Mouse (Mus musculus): ENCODE measurements around the gene Thap8. TPM values are rescaled to one million over a fixed set of nuclear protein-coding genes. Genes with fewer than 3 reads are reported as not detected.
A peak's percentile ranks its signal among the peaks of the same experiment; 100 is the strongest.

Thap8 gene
- polyA plus RNA-seq, 1 experiment from 2014 or later: 0.53 TPM

DNA sequence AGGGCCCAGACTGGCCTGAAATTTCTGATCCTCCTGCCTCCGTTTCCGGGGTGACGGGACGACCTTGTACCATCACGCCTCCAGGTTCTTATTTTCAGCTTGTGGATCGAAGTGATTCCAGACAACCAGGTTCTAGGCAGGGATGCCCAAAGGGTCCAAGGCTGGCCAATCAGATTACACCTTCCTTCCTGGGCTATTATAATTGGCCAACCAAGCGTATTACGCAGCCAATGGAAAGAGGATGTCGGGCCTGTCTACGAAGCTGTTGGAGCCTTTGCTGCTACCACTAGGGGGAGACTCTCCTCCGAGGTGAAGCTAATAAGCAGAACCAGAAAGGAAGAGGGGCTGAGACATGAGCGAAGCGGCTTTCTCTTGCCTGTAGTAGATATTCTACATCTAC is 52.0 kb downstream of the Thap8 start:
- Histone ChIP-seq H3K27ac (ENCODE audit: low read length) (no peak overlapping the region), H3K27me3 (ENCODE audit: control insufficient read depth, insufficient read depth, low read length) (peaks cover 8% of the 10 kb centered on the region), H3K9me3 (replicated peaks; ENCODE audit: control insufficient read depth, low read length) (no peaks in the 10 kb centered on the region), H3K4me1 (ENCODE audit: control insufficient read depth, insufficient read depth, low read length) (peaks cover 10% of the 10 kb centered on the region), H3K4me2 (ENCODE audit: low read depth, low read length) (peak overlapping the region; percentile 27; the same call in 1 of the 2 replicates), H3K9ac (ENCODE audit: low read length) (no peak overlapping the region), H3K4me3 (replicated peaks; ENCODE audit: low read length) (no peak overlapping the region), H3K36me3 (ENCODE audit: control insufficient read depth, insufficient read depth, low read length) (no peaks in the 10 kb centered on the region)
- 7% methylated on average over 13 of the region's 13 CpGs for WGBS
- peak; percentile 65 for ATAC-seq (ENCODE audit: insufficient read depth, low FRiP score)

DNA sequence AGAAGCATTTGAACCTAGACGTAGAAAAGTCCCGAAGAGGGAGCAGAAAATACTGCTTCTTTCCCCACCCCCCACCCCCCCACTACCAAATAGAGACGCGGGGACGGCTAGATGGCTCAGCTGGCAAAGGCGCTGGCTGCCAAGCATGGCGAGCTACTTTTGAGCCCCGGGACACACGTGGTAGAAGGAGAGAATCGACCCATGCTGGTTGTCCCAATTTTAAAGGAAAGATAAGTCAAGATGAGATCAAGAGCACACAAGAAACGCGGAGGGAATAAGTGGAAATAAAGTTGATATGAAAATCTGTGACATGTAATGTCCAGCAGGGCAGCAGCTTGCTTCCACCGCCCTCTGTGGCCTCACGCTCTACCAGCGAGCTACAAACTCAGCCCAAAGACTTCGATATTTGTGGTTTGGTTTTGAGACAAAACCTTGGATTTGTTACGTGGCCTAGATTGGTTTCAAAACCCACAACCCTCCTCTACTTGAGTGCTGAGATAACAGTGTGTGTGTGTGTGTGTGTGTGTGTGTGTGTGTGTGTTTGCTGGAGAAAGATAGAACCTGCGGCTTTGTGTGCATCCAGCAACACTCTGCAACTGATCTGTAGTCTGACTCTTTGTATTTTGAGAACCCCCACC is 52.8 kb downstream of the Thap8 start:
- Histone ChIP-seq H3K4me2 (ENCODE audit: low read depth, low read length) (no peak overlapping the region), H3K4me3 (replicated peaks; ENCODE audit: low read length) (no peak overlapping the region), H3K4me1 (ENCODE audit: control insufficient read depth, insufficient read depth, low read length) (peaks cover 10% of the 10 kb centered on the region), H3K27ac (ENCODE audit: low read length) (no peak overlapping the region), H3K27me3 (ENCODE audit: control insufficient read depth, insufficient read depth, low read length) (peaks cover 8% of the 10 kb centered on the region), H3K36me3 (ENCODE audit: control insufficient read depth, insufficient read depth, low read length) (no peaks in the 10 kb centered on the region), H3K9ac (ENCODE audit: low read length) (no peak overlapping the region), H3K9me3 (replicated peaks; ENCODE audit: control insufficient read depth, low read length) (no peaks in the 10 kb centered on the region)
- no peak for ATAC-seq (ENCODE audit: insufficient read depth, low FRiP score)
- WGBS: 62% methylated on average over 18 of the region's 18 CpGs

DNA sequence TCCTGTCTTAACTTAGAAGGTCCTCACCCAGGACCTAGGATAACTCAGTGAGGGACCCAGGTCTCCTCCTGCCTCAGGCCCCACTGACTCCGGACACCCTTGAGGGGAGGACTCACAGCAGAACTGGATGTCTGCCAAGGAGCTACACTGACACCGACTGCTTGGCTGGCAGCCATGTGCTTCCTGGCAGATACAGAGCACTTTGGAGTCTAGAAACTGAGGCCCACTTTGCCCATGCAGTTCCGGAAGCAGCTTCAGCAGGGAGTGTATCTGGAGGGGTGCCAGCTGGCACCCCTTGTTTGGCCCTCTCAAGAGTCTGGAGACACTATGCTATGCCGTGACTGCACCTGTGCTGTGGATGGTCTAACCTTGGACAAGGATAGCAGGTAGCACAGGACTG is 53.5 kb downstream of the Thap8 start:
- no peak overlapping the region for H3K4me3 ChIP-seq (replicated peaks; ENCODE audit: low read length)
- WGBS: 17% methylated on average over 4 of the region's 4 CpGs
- peaks cover 8% of the 10 kb centered on the region for H3K27me3 ChIP-seq (ENCODE audit: control insufficient read depth, insufficient read depth, low read length)
- peaks cover 10% of the 10 kb centered on the region for H3K4me1 ChIP-seq (ENCODE audit: control insufficient read depth, insufficient read depth, low read length)
- no peaks in the 10 kb centered on the region for H3K36me3 ChIP-seq (ENCODE audit: control insufficient read depth, insufficient read depth, low read length)
- no peak overlapping the region for H3K27ac ChIP-seq (ENCODE audit: low read length)
- ATAC-seq (ENCODE audit: insufficient read depth, low FRiP score): peak; percentile 55
- no peak overlapping the region for H3K9ac ChIP-seq (ENCODE audit: low read length)
- no peaks in the 10 kb centered on the region for H3K9me3 ChIP-seq (replicated peaks; ENCODE audit: control insufficient read depth, low read length)
- no peak overlapping the region for H3K4me2 ChIP-seq (ENCODE audit: low read depth, low read length)

DNA sequence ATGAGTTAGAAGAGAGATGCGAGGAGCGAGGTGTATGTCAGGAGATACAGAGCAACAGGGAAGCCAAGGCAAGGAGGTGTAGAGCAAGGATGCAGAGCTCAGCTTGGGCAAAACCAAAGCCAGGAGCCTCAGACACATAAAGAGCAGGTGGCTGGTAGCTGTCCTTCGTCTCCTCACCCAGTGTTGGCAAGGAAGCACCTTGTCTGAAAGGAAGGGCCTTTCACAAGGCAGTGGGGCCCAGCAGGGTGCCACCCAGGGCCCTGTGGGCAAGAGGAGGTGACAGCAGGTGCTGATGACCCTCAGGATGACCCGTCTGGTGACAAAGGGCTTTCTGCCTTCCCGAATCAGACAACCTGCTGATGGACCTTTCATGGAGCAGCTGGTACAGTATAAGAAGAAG is 54.7 kb downstream of the Thap8 start:
- Histone ChIP-seq H3K27ac (ENCODE audit: low read length) (no peak overlapping the region), H3K9ac (ENCODE audit: low read length) (no peak overlapping the region), H3K36me3 (ENCODE audit: control insufficient read depth, insufficient read depth, low read length) (no peaks in the 10 kb centered on the region), H3K27me3 (ENCODE audit: control insufficient read depth, insufficient read depth, low read length) (peaks cover 8% of the 10 kb centered on the region), H3K4me1 (ENCODE audit: control insufficient read depth, insufficient read depth, low read length) (peaks cover 10% of the 10 kb centered on the region), H3K4me3 (replicated peaks; ENCODE audit: low read length) (no peak overlapping the region), H3K4me2 (ENCODE audit: low read depth, low read length) (no peak overlapping the region), H3K9me3 (replicated peaks; ENCODE audit: control insufficient read depth, low read length) (no peaks in the 10 kb centered on the region)
- 65% methylated on average over 5 of the region's 5 CpGs for WGBS
- ATAC-seq (ENCODE audit: insufficient read depth, low FRiP score): no peak

DNA sequence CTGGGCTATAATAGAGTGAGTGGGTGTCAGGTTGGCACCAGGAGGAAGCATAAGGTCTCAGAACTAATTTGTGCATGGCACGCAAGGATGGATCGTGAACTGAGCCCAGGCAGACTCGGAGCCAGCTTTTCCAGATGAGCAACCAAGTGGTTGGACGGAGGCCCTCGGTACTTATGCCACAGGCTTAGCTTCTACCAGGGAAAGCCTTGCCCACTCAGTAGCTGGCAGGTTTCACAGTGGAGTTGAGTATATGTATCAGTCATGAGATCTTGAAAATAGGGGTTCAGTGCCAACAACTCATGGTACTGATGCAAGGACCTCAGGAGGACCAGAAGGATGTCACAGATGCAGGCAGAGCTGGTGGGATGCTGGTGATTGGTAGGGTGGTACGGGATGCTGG is 55.8 kb downstream of the Thap8 start:
- WGBS: 81% methylated on average over 6 of the region's 6 CpGs
- no peak for ATAC-seq (ENCODE audit: insufficient read depth, low FRiP score)
- no peak overlapping the region for H3K4me2 ChIP-seq (ENCODE audit: low read depth, low read length)
- H3K4me3 ChIP-seq (replicated peaks; ENCODE audit: low read length): no peak overlapping the region
- no peaks in the 10 kb centered on the region for H3K36me3 ChIP-seq (ENCODE audit: control insufficient read depth, insufficient read depth, low read length)
- no peak overlapping the region for H3K27ac ChIP-seq (ENCODE audit: low read length)
- H3K9me3 ChIP-seq (replicated peaks; ENCODE audit: control insufficient read depth, low read length): no peaks in the 10 kb centered on the region
- peaks cover 10% of the 10 kb centered on the region for H3K4me1 ChIP-seq (ENCODE audit: control insufficient read depth, insufficient read depth, low read length)
- peaks cover 8% of the 10 kb centered on the region for H3K27me3 ChIP-seq (ENCODE audit: control insufficient read depth, insufficient read depth, low read length)
- no peak overlapping the region for H3K9ac ChIP-seq (ENCODE audit: low read length)

DNA sequence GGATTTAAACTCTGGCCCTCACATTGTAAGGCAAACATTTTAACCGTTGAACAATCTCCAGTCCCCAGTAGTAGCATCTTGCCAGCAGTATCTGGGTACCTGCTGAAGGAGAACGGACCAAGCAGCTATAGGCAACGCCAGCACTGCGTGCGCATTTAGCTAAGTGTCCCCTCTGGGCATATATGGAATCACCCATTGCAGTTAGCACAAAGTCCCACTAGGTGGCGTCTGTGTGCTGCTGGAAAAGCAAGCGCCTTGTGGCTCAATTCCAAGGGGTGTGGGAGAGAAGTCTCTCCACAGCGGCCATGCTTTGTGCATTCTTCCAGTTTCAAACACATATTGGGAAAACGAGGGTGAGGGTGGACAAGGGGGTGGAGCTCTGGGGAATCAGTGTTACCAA is 56.5 kb downstream of the Thap8 start:
- 2% methylated on average over 9 of the region's 9 CpGs for WGBS
- 0 out of 2 replicates have a peak overlapping the region, but pooled peaks have one; percentile 12 for H3K4me2 ChIP-seq (ENCODE audit: low read depth, low read length)

DNA sequence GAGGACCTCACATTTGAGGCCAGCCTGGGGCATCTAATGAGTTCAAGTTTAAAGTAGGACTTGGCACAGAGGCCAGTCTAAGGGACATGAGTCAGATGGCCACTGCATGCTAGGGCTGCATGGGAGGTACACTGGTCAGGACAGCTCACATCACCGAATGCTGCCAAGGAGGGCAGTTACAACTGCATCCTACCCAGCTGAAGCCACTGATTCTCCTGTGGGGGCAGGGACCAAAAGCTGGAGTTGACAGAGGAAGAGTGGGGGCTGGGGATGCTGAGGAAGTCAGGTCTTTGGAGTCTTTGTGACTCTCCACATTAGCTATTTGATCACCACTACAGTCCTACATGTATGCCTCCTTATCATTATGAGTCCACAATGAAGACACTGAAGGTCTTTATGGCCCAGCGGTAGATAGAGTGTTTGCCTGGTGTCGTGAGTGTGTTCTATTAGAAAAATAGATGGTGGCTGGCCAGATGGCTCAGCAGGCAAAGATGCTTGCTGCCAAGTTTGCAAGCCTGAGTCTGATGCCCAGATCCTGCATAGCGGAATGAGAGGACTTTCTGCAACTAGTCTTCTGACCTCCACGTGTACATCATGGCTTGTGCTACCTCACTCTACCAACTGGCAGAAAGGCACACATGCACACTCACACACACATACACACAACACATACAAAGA is 59.7 kb downstream of the Thap8 start:
- Histone ChIP-seq H3K4me3 (replicated peaks; ENCODE audit: low read length) (no peak overlapping the region), H3K9ac (ENCODE audit: low read length) (no peak overlapping the region), H3K9me3 (replicated peaks; ENCODE audit: control insufficient read depth, low read length) (no peaks in the 10 kb centered on the region), H3K36me3 (ENCODE audit: control insufficient read depth, insufficient read depth, low read length) (no peaks in the 10 kb centered on the region), H3K27me3 (ENCODE audit: control insufficient read depth, insufficient read depth, low read length) (peaks cover 6% of the 10 kb centered on the region), H3K4me1 (ENCODE audit: control insufficient read depth, insufficient read depth, low read length) (0 out of 2 replicates have a peak, but pooled peaks cover 2% of the 10 kb centered on the region), H3K27ac (ENCODE audit: low read length) (no peak overlapping the region), H3K4me2 (ENCODE audit: low read depth, low read length) (no peak overlapping the region)
- 74% methylated on average over 5 of the region's 5 CpGs for WGBS
- ATAC-seq (ENCODE audit: insufficient read depth, low FRiP score): no peak

More for the DNA sequence above, 56.5 kb downstream of the Thap8 start:
- no peaks in the 10 kb centered on the region for H3K36me3 ChIP-seq (ENCODE audit: control insufficient read depth, insufficient read depth, low read length)
- H3K9ac ChIP-seq (ENCODE audit: low read length): no peak overlapping the region
- no peaks in the 10 kb centered on the region for H3K9me3 ChIP-seq (replicated peaks; ENCODE audit: control insufficient read depth, low read length)
- no peak overlapping the region for H3K27ac ChIP-seq (ENCODE audit: low read length)
- H3K27me3 ChIP-seq (ENCODE audit: control insufficient read depth, insufficient read depth, low read length): peaks cover 8% of the 10 kb centered on the region
- H3K4me1 ChIP-seq (ENCODE audit: control insufficient read depth, insufficient read depth, low read length): peaks cover 10% of the 10 kb centered on the region
- 0 out of 2 replicates have a peak, but pooled peaks have one; percentile 45 for ATAC-seq (ENCODE audit: insufficient read depth, low FRiP score)
- H3K4me3 ChIP-seq (replicated peaks; ENCODE audit: low read length): no peak overlapping the region

Other genes with a start within 250 kb of the Thap8 start
- 3.7 and 4.6 TPM in 2 replicates for gene Zfp14, start 228.7 kb upstream of the Thap8 start, polyA plus RNA-seq (2015; fragmentation: Nextera tagmentation; extraction: Ambion mirVana)
- gene Zfp82, start 207.2 kb upstream of the Thap8 start, polyA plus RNA-seq (2015; fragmentation: Nextera tagmentation; extraction: Ambion mirVana): 4.5 and 5.1 TPM in 2 replicates
- gene Gm26920, start 189.7 kb upstream of the Thap8 start, polyA plus RNA-seq (2015; fragmentation: Nextera tagmentation; extraction: Ambion mirVana): 0.70 and 0.87 TPM in 2 replicates
- gene Zfp566, start 189.6 kb upstream of the Thap8 start, polyA plus RNA-seq (2015; fragmentation: Nextera tagmentation; extraction: Ambion mirVana): 6.8 and 8.6 TPM in 2 replicates
- 96.5 and 108 TPM in 2 replicates for gene Zfp260, start 185.3 kb upstream of the Thap8 start, polyA plus RNA-seq (2015; fragmentation: Nextera tagmentation; extraction: Ambion mirVana)
- gene Zfp382, start 158.2 kb upstream of the Thap8 start, polyA plus RNA-seq (2015; fragmentation: Nextera tagmentation; extraction: Ambion mirVana): 9.5 TPM in 2 replicates
- 12.2 and 12.6 TPM in 2 replicates for gene Zfp146, start 110.3 kb upstream of the Thap8 start, polyA plus RNA-seq (2015; fragmentation: Nextera tagmentation; extraction: Ambion mirVana)
- gene Cox7a1, start 96.0 kb upstream of the Thap8 start, polyA plus RNA-seq (2015; fragmentation: Nextera tagmentation; extraction: Ambion mirVana): 12.8 and 25.0 TPM in 2 replicates
- 90.0 and 98.5 TPM in 2 replicates for gene Capns1, start 81.3 kb upstream of the Thap8 start, polyA plus RNA-seq (2015; fragmentation: Nextera tagmentation; extraction: Ambion mirVana)
- 111 and 116 TPM in 2 replicates for gene Polr2i, start 48.1 kb upstream of the Thap8 start, polyA plus RNA-seq (2015; fragmentation: Nextera tagmentation; extraction: Ambion mirVana)
- 148 and 151 TPM in 2 replicates for gene Tbcb, start 47.8 kb upstream of the Thap8 start, polyA plus RNA-seq (2015; fragmentation: Nextera tagmentation; extraction: Ambion mirVana)
- 0.19 TPM in 1 of 2 replicates, not detected in the other for gene Ovol3, start 44.4 kb upstream of the Thap8 start, polyA plus RNA-seq (2015; fragmentation: Nextera tagmentation; extraction: Ambion mirVana)
- 7.1 and 7.3 TPM in 2 replicates for gene Wdr62, start 325 bp downstream of the Thap8 start, polyA plus RNA-seq (2015; fragmentation: Nextera tagmentation; extraction: Ambion mirVana)
- 21.4 and 22.6 TPM in 2 replicates for gene Clip3, start 11.6 kb downstream of the Thap8 start, polyA plus RNA-seq (2015; fragmentation: Nextera tagmentation; extraction: Ambion mirVana)
- 64.4 and 64.7 TPM in 2 replicates for gene Alkbh6, start 28.6 kb downstream of the Thap8 start, polyA plus RNA-seq (2015; fragmentation: Nextera tagmentation; extraction: Ambion mirVana)
- gene Syne4, start 34.7 kb downstream of the Thap8 start, polyA plus RNA-seq (2015; fragmentation: Nextera tagmentation; extraction: Ambion mirVana): 54.0 and 54.3 TPM in 2 replicates
- 1.2 TPM in 1 of 2 replicates, not detected in the other for gene E130208F15Rik, start 41.6 kb downstream of the Thap8 start, polyA plus RNA-seq (2015; fragmentation: Nextera tagmentation; extraction: Ambion mirVana)
- gene Sdhaf1, start 43.8 kb downstream of the Thap8 start, polyA plus RNA-seq (2015; fragmentation: Nextera tagmentation; extraction: Ambion mirVana): 12.1 and 14.6 TPM in 2 replicates
- 4.0 and 4.6 TPM in 2 replicates for gene Lrfn3, start 82.7 kb downstream of the Thap8 start, polyA plus RNA-seq (2015; fragmentation: Nextera tagmentation; extraction: Ambion mirVana)
- 71.0 and 75.8 TPM in 2 replicates for gene Tyrobp, start 133.7 kb downstream of the Thap8 start, polyA plus RNA-seq (2015; fragmentation: Nextera tagmentation; extraction: Ambion mirVana)
- 1.9 and 2.0 TPM in 2 replicates for gene Hcst, start 139.8 kb downstream of the Thap8 start, polyA plus RNA-seq (2015; fragmentation: Nextera tagmentation; extraction: Ambion mirVana)
- gene Nfkbid, start 141.6 kb downstream of the Thap8 start, polyA plus RNA-seq (2015; fragmentation: Nextera tagmentation; extraction: Ambion mirVana): 1.5 and 2.0 TPM in 2 replicates
- 29.2 and 33.0 TPM in 2 replicates for gene Aplp1, start 165.4 kb downstream of the Thap8 start, polyA plus RNA-seq (2015; fragmentation: Nextera tagmentation; extraction: Ambion mirVana)
- gene Kirrel2, start 177.6 kb downstream of the Thap8 start, polyA plus RNA-seq (2015; fragmentation: Nextera tagmentation; extraction: Ambion mirVana): 1.4 and 1.9 TPM in 2 replicates
- 3.4 and 4.2 TPM in 2 replicates for gene Nphs1, start 178.2 kb downstream of the Thap8 start, polyA plus RNA-seq (2015; fragmentation: Nextera tagmentation; extraction: Ambion mirVana)
- gene Prodh2, start 213.5 kb downstream of the Thap8 start, polyA plus RNA-seq (2015; fragmentation: Nextera tagmentation; extraction: Ambion mirVana): 3.6 and 4.0 TPM in 2 replicates